Mouse (Mus musculus) granulocyte monocyte progenitor cell, adult 5-6 weeks (primary cell): ENCODE measurements around the gene Olfr1049. TPM values are rescaled to one million over a fixed set of nuclear protein-coding genes. Genes with fewer than 3 reads are reported as not detected.
"Not testable (repeated sequence)": the region's sequence is repeated elsewhere in the genome, so short reads cannot be mapped to it uniquely, and the experiment has no call there.

ENCODE experiments used
- ATAC-seq: replicated peaks from 2 replicates; pipeline ENCODE4 v1.8.0; 2016; ENCODE audit warnings: mild to moderate bottlenecking, moderate TSS enrichment, inconsistent platforms; ENCODE audit not compliant: poor library complexity, severe bottlenecking
- total RNA-seq, 2 experiments: library from RNA; stranded (forward) in 1 of 2; stranded (reverse) in 1 of 2; fragments of 200-712, 200-1000 nt in 1 of 2; fragments of >200 nt in 1 of 2; fragmentation: Nextera tagmentation in 1 of 2; gene quantifications; 2 replicates each; pipeline ENCODE4 v1.2.3; 2014 to 2017

Olfr1049 gene
- total RNA-seq (2014; fragmentation: Nextera tagmentation) (not detected in 2 replicates), total RNA-seq (2017) (not detected in 2 replicates)

- ATAC-seq = not testable (repeated sequence)
Observed at GRCm38 (mm10) chr2:86258228-86258627, at the start of gene Olfr1049. Olfr1049 (minus strand) TSS chr2:86258328.

GRCm38 (mm10) chr2:86292155-86292554, 34.0 kb upstream of the Olfr1049 start, which contains the start of gene Olfr1052:
Olfr1052 (plus strand) TSS chr2:86292455.
- ATAC-seq = no peak

GRCm38 (mm10) chr2:86278988-86279387, 20.9 kb upstream of the Olfr1049 start, which contains the start of gene Olfr1051:
Olfr1051 (minus strand) TSS chr2:86279088.
- ATAC-seq = not testable (repeated sequence)

- ATAC-seq = no peak
Observed at GRCm38 (mm10) chr2:86240189-86240588, 17.9 kb downstream of the Olfr1049 start, which contains the start of gene Olfr1048. Olfr1048 (minus strand) TSS chr2:86240289.

DNA sequence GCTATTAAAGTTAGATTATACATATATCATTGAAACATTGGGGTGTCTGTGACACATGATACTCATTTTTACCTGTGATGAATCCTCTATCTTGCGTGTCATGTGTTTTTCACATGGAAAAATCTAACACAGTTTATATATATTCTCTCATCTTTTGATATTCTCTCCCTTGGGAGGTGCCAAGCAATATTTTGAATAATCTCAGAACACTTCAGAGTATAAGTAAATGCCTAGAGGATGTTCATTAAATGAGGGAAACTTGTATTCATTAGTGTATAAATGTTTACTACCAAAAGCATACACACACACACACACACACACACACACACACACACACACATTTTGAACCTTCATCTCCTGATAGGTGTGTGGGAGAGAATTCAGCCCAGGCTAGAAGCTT, 26.8 kb downstream of the Olfr1049 start, which contains the start of gene Olfr1047:
Olfr1047 (minus strand) TSS at position 101 of the 400 bp plus-strand sequence.
- no peak for ATAC-seq

GRCm38 (mm10) chr2:86219214-86219613, 38.9 kb downstream of the Olfr1049 start, which contains the start of gene Olfr1046:
Olfr1046 (minus strand) TSS chr2:86219314.
- no peak for ATAC-seq

Other genes starting within 250 kb of the Olfr1049 start
- gene Olfr1033, start 237.7 kb downstream of the Olfr1049 start, total RNA-seq (2014; fragmentation: Nextera tagmentation) = 0.71 TPM in 1 of 2 replicates, not detected in the other
- not detected in 2 replicates for gene Olfr1033, start 237.7 kb downstream of the Olfr1049 start, total RNA-seq (2017)
- gene Olfr1034, start 212.5 kb downstream of the Olfr1049 start, total RNA-seq (2014; fragmentation: Nextera tagmentation) = not detected in 2 replicates
- not detected in 2 replicates for gene Olfr1034, start 212.5 kb downstream of the Olfr1049 start, total RNA-seq (2017)
- not detected in 2 replicates for gene Olfr1036, start 184.3 kb downstream of the Olfr1049 start, total RNA-seq (2014; fragmentation: Nextera tagmentation)
- gene Olfr1036, start 184.3 kb downstream of the Olfr1049 start, total RNA-seq (2017) = not detected in 2 replicates
- gene Olfr1037, start 170.9 kb downstream of the Olfr1049 start, total RNA-seq (2014; fragmentation: Nextera tagmentation) = not detected in 2 replicates
- not detected in 2 replicates for gene Olfr1037, start 170.9 kb downstream of the Olfr1049 start, total RNA-seq (2017)
- not detected in 2 replicates for gene Olfr1039, start 122.4 kb downstream of the Olfr1049 start, total RNA-seq (2014; fragmentation: Nextera tagmentation)
- not detected in 2 replicates for gene Olfr1039, start 122.4 kb downstream of the Olfr1049 start, total RNA-seq (2017)
- gene Olfr1040, start 111.6 kb downstream of the Olfr1049 start, total RNA-seq (2014; fragmentation: Nextera tagmentation) = not detected in 2 replicates
- gene Olfr1040, start 111.6 kb downstream of the Olfr1049 start, total RNA-seq (2017) = not detected in 2 replicates
- gene Olfr1042, start 96.5 kb downstream of the Olfr1049 start, total RNA-seq (2014; fragmentation: Nextera tagmentation) = not detected in 2 replicates
- gene Olfr1042, start 96.5 kb downstream of the Olfr1049 start, total RNA-seq (2017) = not detected in 2 replicates
- gene Olfr1043, start 90.8 kb downstream of the Olfr1049 start, total RNA-seq (2014; fragmentation: Nextera tagmentation) = not detected in 2 replicates
- not detected in 2 replicates for gene Olfr1043, start 90.8 kb downstream of the Olfr1049 start, total RNA-seq (2017)
- gene Olfr1044, start 80.5 kb downstream of the Olfr1049 start, total RNA-seq (2014; fragmentation: Nextera tagmentation) = not detected in 2 replicates
- gene Olfr1044, start 80.5 kb downstream of the Olfr1049 start, total RNA-seq (2017) = not detected in 2 replicates
- not detected in 2 replicates for gene Olfr52, start 72.6 kb downstream of the Olfr1049 start, total RNA-seq (2014; fragmentation: Nextera tagmentation)
- gene Olfr52, start 72.6 kb downstream of the Olfr1049 start, total RNA-seq (2017) = not detected in 2 replicates
- gene Olfr1045, start 55.3 kb downstream of the Olfr1049 start, total RNA-seq (2014; fragmentation: Nextera tagmentation) = not detected in 2 replicates
- gene Olfr1045, start 55.3 kb downstream of the Olfr1049 start, total RNA-seq (2017) = not detected in 2 replicates
- not detected in 2 replicates for gene Olfr1046, start 39.0 kb downstream of the Olfr1049 start, total RNA-seq (2014; fragmentation: Nextera tagmentation)
- gene Olfr1046, start 39.0 kb downstream of the Olfr1049 start, total RNA-seq (2017) = not detected in 2 replicates
- not detected in 2 replicates for gene Olfr1047, start 26.9 kb downstream of the Olfr1049 start, total RNA-seq (2014; fragmentation: Nextera tagmentation)
- not detected in 2 replicates for gene Olfr1047, start 26.9 kb downstream of the Olfr1049 start, total RNA-seq (2017)
- gene Olfr1048, start 18.0 kb downstream of the Olfr1049 start, total RNA-seq (2014; fragmentation: Nextera tagmentation) = not detected in 2 replicates
- not detected in 2 replicates for gene Olfr1048, start 18.0 kb downstream of the Olfr1049 start, total RNA-seq (2017)
- gene Olfr1051, start 20.8 kb upstream of the Olfr1049 start, total RNA-seq (2014; fragmentation: Nextera tagmentation) = not detected in 2 replicates
- gene Olfr1051, start 20.8 kb upstream of the Olfr1049 start, total RNA-seq (2017) = not detected in 2 replicates
- gene Olfr1052, start 34.1 kb upstream of the Olfr1049 start, total RNA-seq (2014; fragmentation: Nextera tagmentation) = not detected in 2 replicates
- not detected in 2 replicates for gene Olfr1052, start 34.1 kb upstream of the Olfr1049 start, total RNA-seq (2017)
- gene Olfr1053, start 57.0 kb upstream of the Olfr1049 start, total RNA-seq (2014; fragmentation: Nextera tagmentation) = not detected in 2 replicates
- gene Olfr1053, start 57.0 kb upstream of the Olfr1049 start, total RNA-seq (2017) = not detected in 2 replicates
- not detected in 2 replicates for gene Olfr1054, start 77.1 kb upstream of the Olfr1049 start, total RNA-seq (2014; fragmentation: Nextera tagmentation)
- gene Olfr1054, start 77.1 kb upstream of the Olfr1049 start, total RNA-seq (2017) = not detected in 2 replicates
- not detected in 2 replicates for gene Olfr1055, start 92.0 kb upstream of the Olfr1049 start, total RNA-seq (2014; fragmentation: Nextera tagmentation)
- gene Olfr1055, start 92.0 kb upstream of the Olfr1049 start, total RNA-seq (2017) = not detected in 2 replicates
- gene Olfr1056, start 104.1 kb upstream of the Olfr1049 start, total RNA-seq (2014; fragmentation: Nextera tagmentation) = not detected in 2 replicates
- not detected in 2 replicates for gene Olfr1056, start 104.1 kb upstream of the Olfr1049 start, total RNA-seq (2017)
- gene Olfr1057, start 120.1 kb upstream of the Olfr1049 start, total RNA-seq (2014; fragmentation: Nextera tagmentation) = not detected in 2 replicates
- not detected in 2 replicates for gene Olfr1057, start 120.1 kb upstream of the Olfr1049 start, total RNA-seq (2017)
- not detected in 2 replicates for gene Olfr1058, start 130.2 kb upstream of the Olfr1049 start, total RNA-seq (2014; fragmentation: Nextera tagmentation)
- gene Olfr1058, start 130.2 kb upstream of the Olfr1049 start, total RNA-seq (2017) = not detected in 2 replicates
- gene Olfr1061, start 155.7 kb upstream of the Olfr1049 start, total RNA-seq (2014; fragmentation: Nextera tagmentation) = not detected in 2 replicates
- not detected in 2 replicates for gene Olfr1061, start 155.7 kb upstream of the Olfr1049 start, total RNA-seq (2017)
- not detected in 2 replicates for gene Olfr1062, start 168.4 kb upstream of the Olfr1049 start, total RNA-seq (2014; fragmentation: Nextera tagmentation)
- not detected in 2 replicates for gene Olfr1062, start 168.4 kb upstream of the Olfr1049 start, total RNA-seq (2017)
- gene Olfr1065, start 192.3 kb upstream of the Olfr1049 start, total RNA-seq (2014; fragmentation: Nextera tagmentation) = not detected in 2 replicates
- not detected in 2 replicates for gene Olfr1065, start 192.3 kb upstream of the Olfr1049 start, total RNA-seq (2017)
- not detected in 2 replicates for gene Olfr1066, start 197.9 kb upstream of the Olfr1049 start, total RNA-seq (2014; fragmentation: Nextera tagmentation)
- not detected in 2 replicates for gene Olfr1066, start 197.9 kb upstream of the Olfr1049 start, total RNA-seq (2017)
- gene Olfr228, start 229.1 kb upstream of the Olfr1049 start, total RNA-seq (2014; fragmentation: Nextera tagmentation) = not detected in 2 replicates
- not detected in 2 replicates for gene Olfr228, start 229.1 kb upstream of the Olfr1049 start, total RNA-seq (2017)